Mouse (Mus musculus): ENCODE data around the gene Gm43720. TPM values are rescaled to one million over a fixed set of nuclear protein-coding genes. Genes with fewer than 3 reads are reported as not detected.

Gm43720 gene
- polyA plus RNA-seq, 1 experiment = 0.08 TPM

DNA sequence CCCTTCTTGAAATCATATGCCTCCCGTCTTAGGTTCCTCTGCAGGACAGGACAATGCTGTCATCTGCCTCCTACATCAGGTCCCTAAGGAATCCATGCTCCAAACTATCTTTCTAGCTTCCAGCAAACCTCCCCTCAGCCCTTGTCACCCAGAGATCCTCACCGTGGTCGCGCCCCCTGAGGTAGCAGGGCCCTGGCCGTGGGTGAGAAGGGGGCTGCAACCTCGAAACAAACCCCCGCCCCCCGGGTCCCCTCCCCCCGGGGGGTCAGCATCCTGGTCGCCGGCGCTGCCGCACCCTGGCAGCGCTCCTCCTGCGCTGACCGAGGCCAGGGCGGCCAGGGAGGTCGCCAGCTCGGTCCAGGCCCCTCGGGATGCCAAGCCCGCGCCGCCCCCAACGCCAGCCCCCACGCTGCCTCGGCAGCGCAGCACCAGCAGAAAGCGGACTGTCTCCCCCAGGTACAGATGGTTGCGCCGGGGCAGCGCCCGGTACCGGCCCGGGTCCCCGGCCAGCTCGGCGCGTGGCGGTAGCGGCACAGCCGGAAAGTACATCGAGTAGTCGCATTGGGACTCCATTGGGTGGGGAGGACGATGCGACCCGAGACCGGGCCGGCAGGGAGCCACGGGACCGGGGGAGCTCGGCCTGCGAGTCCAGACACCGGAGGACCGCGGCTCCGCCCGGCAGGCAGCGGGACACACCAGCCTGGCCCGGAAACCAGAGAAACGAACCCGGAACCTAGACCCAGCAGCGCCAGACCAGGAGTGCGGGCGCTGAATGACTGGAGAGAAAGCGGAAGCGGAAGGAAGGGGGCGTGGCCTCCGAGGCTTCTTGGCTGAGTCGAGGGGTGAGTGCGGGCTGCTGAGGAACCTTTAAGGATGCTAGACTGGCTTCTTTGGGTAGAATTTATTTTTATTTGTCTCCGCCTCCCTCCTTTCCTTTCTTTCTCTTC lies 16.2 kb downstream of the Gm43720 start, which contains the start of gene BC037034:
Gene BC037034 (minus strand): TSS at position 774 of the 947 bp plus-strand sequence.
- Histone ChIP-seq H3K36me3 (ENCODE audit: control insufficient read depth, insufficient read depth, low read length) (peaks cover 8% of the 10 kb centered on the region; the same call in 1 of the 2 replicates), H3K4me1 (replicated peaks; ENCODE audit: control insufficient read depth, insufficient read depth, low read length) (peaks cover 17% of the 10 kb centered on the region), H3K27ac (ENCODE audit: control insufficient read depth, insufficient read depth, low read length) (0 out of 2 replicates have a peak within 1 kb of the TSS, but pooled peaks have one; percentile 8), H3K27me3 (ENCODE audit: control insufficient read depth, insufficient read depth, low read length) (no peaks in the 10 kb centered on the region), H3K4me3 (ENCODE audit: control insufficient read depth, insufficient read depth, low read length) (peak within 1 kb of the TSS; percentile 92)
- under 1% methylated on average over 70 of the region's 71 CpGs for WGBS
- peak; percentile 90 for DNase-seq
- TF ChIP-seq CTCF (IDR thresholded peaks at IDR 0.05; ENCODE audit: borderline replicate concordance, control insufficient read depth, extremely low read depth, insufficient read depth, low read length, poor library complexity) (peak; percentile 45; the same call in 1 of the 2 replicates), POLR2A (IDR thresholded peaks at IDR 0.05; ENCODE audit: control insufficient read depth, extremely low read depth, insufficient read depth, low read length, poor library complexity) (peak; percentile 93)

DNA sequence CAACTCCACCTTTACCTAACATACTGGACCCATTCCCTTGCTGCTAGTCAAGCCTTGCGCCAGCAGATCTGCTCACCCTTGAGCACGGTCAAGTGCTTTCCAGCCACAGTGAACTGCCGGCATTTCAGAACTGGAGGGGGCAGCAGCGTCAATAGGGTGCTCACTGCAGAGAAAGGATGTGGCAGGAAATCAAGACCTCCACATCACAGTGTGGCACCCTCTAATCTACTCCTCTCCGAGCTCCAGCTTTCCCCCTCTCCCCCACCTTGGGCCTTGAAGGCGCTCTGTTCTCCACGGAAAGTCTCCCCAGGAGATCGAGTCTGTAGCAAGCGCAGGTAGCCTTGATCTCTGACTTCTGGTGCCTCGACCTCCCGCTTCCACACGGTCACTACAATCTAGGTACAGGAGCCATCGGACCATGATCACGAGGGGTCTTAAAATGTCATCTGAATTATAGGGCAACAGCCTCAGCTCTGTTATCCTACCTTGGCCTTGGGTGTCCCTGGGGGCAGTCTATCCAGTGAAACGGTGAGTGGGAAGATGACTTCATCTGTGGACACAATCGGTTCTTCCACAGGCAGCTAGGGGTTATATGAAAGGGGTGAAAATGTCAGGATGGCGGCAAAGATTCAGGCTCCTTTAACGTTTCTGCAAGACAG lies 17.0 kb downstream of the Gm43720 start:
- Histone ChIP-seq H3K27me3 (ENCODE audit: control insufficient read depth, insufficient read depth, low read length) (no peaks in the 10 kb centered on the region), H3K4me3 (ENCODE audit: control insufficient read depth, insufficient read depth, low read length) (peak overlapping the region; percentile 92), H3K36me3 (ENCODE audit: control insufficient read depth, insufficient read depth, low read length) (peaks cover 8% of the 10 kb centered on the region; the same call in 1 of the 2 replicates), H3K4me1 (replicated peaks; ENCODE audit: control insufficient read depth, insufficient read depth, low read length) (peaks cover 17% of the 10 kb centered on the region), H3K27ac (ENCODE audit: control insufficient read depth, insufficient read depth, low read length) (no peak overlapping the region)
- DNase-seq = no peak
- 23% methylated on average over 18 of the region's 18 CpGs for WGBS
- TF ChIP-seq CTCF (IDR thresholded peaks at IDR 0.05; ENCODE audit: borderline replicate concordance, control insufficient read depth, extremely low read depth, insufficient read depth, low read length, poor library complexity) = no peak
- TF ChIP-seq POLR2A (IDR thresholded peaks at IDR 0.05; ENCODE audit: control insufficient read depth, extremely low read depth, insufficient read depth, low read length, poor library complexity) = no peak

GRCm38 (mm10) chr5:138262001-138262400 lies 17.8 kb downstream of the Gm43720 start:
- no peak overlapping the region for H3K4me3 ChIP-seq (ENCODE audit: control insufficient read depth, insufficient read depth, low read length)
- peaks cover 8% of the 10 kb centered on the region; the same call in 1 of the 2 replicates for H3K36me3 ChIP-seq (ENCODE audit: control insufficient read depth, insufficient read depth, low read length)
- 57% methylated on average over 4 of the region's 4 CpGs for WGBS
- H3K27ac ChIP-seq (ENCODE audit: control insufficient read depth, insufficient read depth, low read length) = no peak overlapping the region
- TF ChIP-seq POLR2A (IDR thresholded peaks at IDR 0.05; ENCODE audit: control insufficient read depth, extremely low read depth, insufficient read depth, low read length, poor library complexity) (no peak), CTCF (IDR thresholded peaks at IDR 0.05; ENCODE audit: borderline replicate concordance, control insufficient read depth, extremely low read depth, insufficient read depth, low read length, poor library complexity) (no peak)
- no peak for DNase-seq
- no peaks in the 10 kb centered on the region for H3K27me3 ChIP-seq (ENCODE audit: control insufficient read depth, insufficient read depth, low read length)
- H3K4me1 ChIP-seq (replicated peaks; ENCODE audit: control insufficient read depth, insufficient read depth, low read length) = peaks cover 22% of the 10 kb centered on the region

DNA sequence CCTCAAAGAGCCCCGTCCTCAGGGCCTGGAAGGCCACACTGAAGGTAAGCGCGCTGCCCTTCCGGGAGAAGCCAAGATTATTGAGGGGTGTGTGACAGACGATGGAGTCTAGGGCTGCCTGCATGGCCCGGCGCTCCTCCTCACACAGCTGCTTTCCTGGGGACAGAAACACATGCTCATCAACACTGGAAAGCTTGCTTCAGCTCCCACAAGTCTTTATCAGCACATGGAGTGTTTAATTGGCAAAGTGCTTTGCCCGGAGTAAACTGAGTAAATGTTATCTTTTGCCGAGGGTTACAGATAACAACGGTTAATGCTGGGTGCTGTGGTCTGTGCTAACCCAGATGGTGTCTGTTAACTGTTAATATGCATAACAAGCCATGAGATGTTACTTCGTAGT lies 18.9 kb downstream of the Gm43720 start:
- no peak overlapping the region for H3K4me3 ChIP-seq (ENCODE audit: control insufficient read depth, insufficient read depth, low read length)
- H3K36me3 ChIP-seq (ENCODE audit: control insufficient read depth, insufficient read depth, low read length) = peaks cover 8% of the 10 kb centered on the region; the same call in 1 of the 2 replicates
- H3K4me1 ChIP-seq (replicated peaks; ENCODE audit: control insufficient read depth, insufficient read depth, low read length) = peaks cover 30% of the 10 kb centered on the region

GRCm38 (mm10) chr5:138260051-138260450 lies 19.7 kb downstream of the Gm43720 start:
- peaks cover 8% of the 10 kb centered on the region; the same call in 1 of the 2 replicates for H3K36me3 ChIP-seq (ENCODE audit: control insufficient read depth, insufficient read depth, low read length)
- no peak overlapping the region for H3K4me3 ChIP-seq (ENCODE audit: control insufficient read depth, insufficient read depth, low read length)
- DNase-seq = no peak
- H3K4me1 ChIP-seq (replicated peaks; ENCODE audit: control insufficient read depth, insufficient read depth, low read length) = peaks cover 30% of the 10 kb centered on the region
- 94% methylated on average over 10 of the region's 10 CpGs for WGBS
- no peaks in the 10 kb centered on the region for H3K27me3 ChIP-seq (ENCODE audit: control insufficient read depth, insufficient read depth, low read length)
- H3K27ac ChIP-seq (ENCODE audit: control insufficient read depth, insufficient read depth, low read length) = no peak overlapping the region
- TF ChIP-seq CTCF (IDR thresholded peaks at IDR 0.05; ENCODE audit: borderline replicate concordance, control insufficient read depth, extremely low read depth, insufficient read depth, low read length, poor library complexity) = no peak
- TF ChIP-seq POLR2A (IDR thresholded peaks at IDR 0.05; ENCODE audit: control insufficient read depth, extremely low read depth, insufficient read depth, low read length, poor library complexity) = no peak

More for the DNA sequence above, 18.9 kb downstream of the Gm43720 start:
- WGBS = 84% methylated on average over 11 of the region's 11 CpGs
- H3K27ac ChIP-seq (ENCODE audit: control insufficient read depth, insufficient read depth, low read length) = no peak overlapping the region
- TF ChIP-seq POLR2A (IDR thresholded peaks at IDR 0.05; ENCODE audit: control insufficient read depth, extremely low read depth, insufficient read depth, low read length, poor library complexity) (no peak), CTCF (IDR thresholded peaks at IDR 0.05; ENCODE audit: borderline replicate concordance, control insufficient read depth, extremely low read depth, insufficient read depth, low read length, poor library complexity) (no peak)
- H3K27me3 ChIP-seq (ENCODE audit: control insufficient read depth, insufficient read depth, low read length) = no peaks in the 10 kb centered on the region
- no peak for DNase-seq

DNA sequence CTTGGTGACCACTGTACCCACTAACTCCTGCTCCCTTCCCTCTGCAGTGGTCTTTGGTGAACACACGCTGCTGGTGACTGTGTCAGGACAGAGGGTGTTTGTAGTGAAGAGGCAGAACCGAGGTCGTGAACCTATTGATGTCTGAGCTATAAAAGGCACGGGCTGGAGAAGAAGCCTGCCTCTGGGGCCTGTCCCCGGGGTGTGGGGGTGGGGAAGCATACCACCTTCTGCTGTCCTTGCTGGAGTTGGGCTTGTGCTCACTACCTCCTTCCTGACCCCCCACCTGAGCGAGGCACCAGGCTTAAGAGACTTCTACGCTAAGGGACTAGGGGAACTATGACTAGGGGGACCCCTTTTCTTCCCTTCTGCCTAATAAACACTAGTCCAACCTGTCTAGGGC lies 20.8 kb downstream of the Gm43720 start:
- no peak for DNase-seq
- peaks cover 30% of the 10 kb centered on the region for H3K4me1 ChIP-seq (replicated peaks; ENCODE audit: control insufficient read depth, insufficient read depth, low read length)
- H3K27me3 ChIP-seq (ENCODE audit: control insufficient read depth, insufficient read depth, low read length) = no peaks in the 10 kb centered on the region
- peaks cover 8% of the 10 kb centered on the region; the same call in 1 of the 2 replicates for H3K36me3 ChIP-seq (ENCODE audit: control insufficient read depth, insufficient read depth, low read length)
- WGBS = 85% methylated on average over 7 of the region's 7 CpGs
- no peak overlapping the region for H3K4me3 ChIP-seq (ENCODE audit: control insufficient read depth, insufficient read depth, low read length)
- no peak overlapping the region for H3K27ac ChIP-seq (ENCODE audit: control insufficient read depth, insufficient read depth, low read length)
- no peak for TF ChIP-seq POLR2A (IDR thresholded peaks at IDR 0.05; ENCODE audit: control insufficient read depth, extremely low read depth, insufficient read depth, low read length, poor library complexity)
